Mouse (Mus musculus) CH12.LX (cell line): ENCODE measurements around the gene Cplx2.

Experiments used
- CTCF ChIP-seq, 2 experiments: IDR thresholded peaks in 1 of 2; conservative IDR thresholded peaks in 1 of 2; 2 replicates each; pipeline ENCODE4 v1.5.1; 2011 to 2012; ENCODE audit warnings: low read depth in 2 of 2, low read length in 2 of 2, improper control_type of control experiment in 1 of 2, inconsistent platforms in 1 of 2, mild to moderate bottlenecking in 1 of 2, moderate library complexity in 1 of 2
- POLR2A ChIP-seq: IDR thresholded peaks from 2 replicates; pipeline ENCODE4 v1.6.1; 2011; ENCODE audit warnings: low read depth, mild to moderate bottlenecking, improper control_type of control experiment, low read length

- TF ChIP-seq CTCF (conservative IDR thresholded peaks at IDR 0.05 in 1 of 2, IDR thresholded peaks at IDR 0.05 in 1 of 2; ENCODE audit: low read depth in 2 of 2, low read length in 2 of 2) (no peak), POLR2A (no peak)
These were observed 12.0 kb upstream of the Cplx2 start for GRCm38 (mm10) chr13:54359181-54359580.
